Mouse (Mus musculus) heart, adult 2 months (tissue): ENCODE measurements around the gene Pak4.
A peak's percentile ranks its signal among the peaks of the same experiment; 100 is the strongest.

Source experiments
- CTCF ChIP-seq: fragments of 200-600 bp; IDR thresholded peaks from 2 replicates; pipeline ENCODE4 v1.8.1; 2022; ENCODE audit warnings: antibody characterized with exemption, mild to moderate bottlenecking, moderate library complexity
- EP300 ChIP-seq: fragments of 200-500 bp; IDR thresholded peaks from 2 replicates; pipeline ENCODE4 v1.6.1; 2011; ENCODE audit warnings: low read depth, low read length, control low read depth; ENCODE audit not compliant: insufficient read depth

- no peak for TF ChIP-seq EP300
- peak; percentile 74 for TF ChIP-seq CTCF
Observed at GRCm38 (mm10) chr7:28601668-28602067, 3.7 kb upstream of the Pak4 start.
